Mouse (Mus musculus): ENCODE measurements around the gene Scube1. TPM values are rescaled to one million over a fixed set of nuclear protein-coding genes. Genes with fewer than 3 reads are reported as not detected.

The Scube1 gene
- total and polyA plus RNA-seq, 3 experiments: not detected

- H3K79me2 ChIP-seq (replicated peaks; ENCODE audit: control insufficient read depth, extremely low read depth, insufficient read depth, poor library complexity, severe bottlenecking): no peaks in the 10 kb centered on the region
- in situ Hi-C loops (cut with MboI; ENCODE audit: low pct_ligation_motif_present, low pct_unique_long_range_greater_than_20kb, low sequenced_read_pairs) (no loop called here), dilution Hi-C loops (cut with MboI; ENCODE audit: extremely low pct_ligation_motif_present, extremely low pct_unique_long_range_greater_than_20kb, low sequenced_read_pairs) (no loop called here)
- no peaks in the 10 kb centered on the region for H3K36me3 ChIP-seq (replicated peaks in 1 of 2; ENCODE audit: control insufficient read depth in 1 of 2, insufficient read depth in 1 of 2, low read length in 1 of 2)
- DNase-seq (ENCODE audit: extremely low read depth): no peak
- TF ChIP-seq MYC (IDR thresholded peaks at IDR 0.05; ENCODE audit: low read depth, low read length) (no peak), POLR2A (IDR thresholded peaks at IDR 0.05; ENCODE audit: low read depth, low read length) (no peak), MEF2A (IDR thresholded peaks at IDR 0.05; ENCODE audit: borderline replicate concordance, low read depth, low read length) (no peak), USF1 (IDR thresholded peaks at IDR 0.05; ENCODE audit: low read depth, low read length) (no peak), MAZ (IDR thresholded peaks at IDR 0.05; ENCODE audit: low read depth, low read length) (no peak), EP300 (IDR thresholded peaks at IDR 0.05; ENCODE audit: low read length) (no peak), TBP (conservative IDR thresholded peaks at IDR 0.05; ENCODE audit: low read depth, low read length) (no peak), MAX (IDR thresholded peaks at IDR 0.05; ENCODE audit: low read length) (no peak), CHD1 (IDR thresholded peaks at IDR 0.05; ENCODE audit: low read depth, low read length) (no peak), RCOR1 (conservative IDR thresholded peaks at IDR 0.05; ENCODE audit: low read depth, low read length) (no peak), ELF1 (IDR thresholded peaks at IDR 0.05; ENCODE audit: low read depth, low read length) (no peak), HCFC1 (IDR thresholded peaks at IDR 0.05; ENCODE audit: low read depth, low read length) (no peak), MAFK (IDR thresholded peaks at IDR 0.05; ENCODE audit: insufficient replicate concordance, low read length) (no peak)
- no peak overlapping the region for H3K4me2 ChIP-seq (ENCODE audit: insufficient read depth, low read depth, poor library complexity, severe bottlenecking)
- peaks cover 86% of the 10 kb centered on the region for H3K27me3 ChIP-seq (replicated peaks)
- no peak overlapping the region for H3K9ac ChIP-seq (ENCODE audit: insufficient read depth, low read depth)
- H3K4me1 ChIP-seq (ENCODE audit: control insufficient read depth in 1 of 2, insufficient read depth in 2 of 2): 0 out of 4 replicates have a peak, but pooled peaks cover 0 to under 1% of the 10 kb centered on the region in 2 experiments
- no peak overlapping the region for H3K4me3 ChIP-seq (replicated peaks in 1 of 3; ENCODE audit: low read depth in 2 of 3, low read length in 2 of 3, poor library complexity in 1 of 3)
- H3K9me3 ChIP-seq (replicated peaks; ENCODE audit: low read length): no peaks in the 10 kb centered on the region
- no peak overlapping the region for H3K27ac ChIP-seq (ENCODE audit: insufficient read depth, low read depth)
Measured at GRCm38 (mm10) chr15:83712361-83712760, 12.5 kb downstream of the Scube1 start.

- Histone ChIP-seq H3K9me3 (replicated peaks; ENCODE audit: low read length) (no peaks in the 10 kb centered on the region), H3K4me2 (ENCODE audit: insufficient read depth, low read depth, poor library complexity, severe bottlenecking) (no peak overlapping the region), H3K36me3 (replicated peaks in 1 of 2; ENCODE audit: control insufficient read depth in 1 of 2, insufficient read depth in 1 of 2, low read length in 1 of 2) (no peaks in the 10 kb centered on the region), H3K9ac (ENCODE audit: insufficient read depth, low read depth) (no peak overlapping the region), H3K27me3 (replicated peaks) (peaks cover 89% of the 10 kb centered on the region), H3K4me1 (ENCODE audit: control insufficient read depth in 1 of 2, insufficient read depth in 2 of 2) (0 out of 4 replicates have a peak, but pooled peaks cover 0 to 2% of the 10 kb centered on the region in 2 experiments), H3K27ac (ENCODE audit: insufficient read depth, low read depth) (no peak overlapping the region), H3K79me2 (replicated peaks; ENCODE audit: control insufficient read depth, extremely low read depth, insufficient read depth, poor library complexity, severe bottlenecking) (no peaks in the 10 kb centered on the region), H3K4me3 (replicated peaks in 1 of 3; ENCODE audit: low read depth in 2 of 3, low read length in 2 of 3, poor library complexity in 1 of 3) (no peak overlapping the region)
- dilution Hi-C loops (cut with MboI; ENCODE audit: extremely low pct_ligation_motif_present, extremely low pct_unique_long_range_greater_than_20kb, low sequenced_read_pairs): no loop called here
- in situ Hi-C loops (cut with MboI; ENCODE audit: low pct_ligation_motif_present, low pct_unique_long_range_greater_than_20kb, low sequenced_read_pairs): no loop called here
- TF ChIP-seq CHD2 (IDR thresholded peaks at IDR 0.05; ENCODE audit: low read length) (no peak), JUN (IDR thresholded peaks at IDR 0.05; ENCODE audit: insufficient read depth, low read depth, low read length) (no peak), BHLHE40 (IDR thresholded peaks at IDR 0.05; ENCODE audit: low read depth, low read length) (no peak), RAD21 (IDR thresholded peaks at IDR 0.05; ENCODE audit: low read depth, low read length) (no peak), PAX5 (IDR thresholded peaks at IDR 0.05; ENCODE audit: low read length) (no peak), ZNF384 (IDR thresholded peaks at IDR 0.05; ENCODE audit: low read depth, low read length) (no peak), NELFE (IDR thresholded peaks at IDR 0.05; ENCODE audit: low read depth, low read length) (no peak), MAX (IDR thresholded peaks at IDR 0.05; ENCODE audit: low read length) (no peak)
- no peak for DNase-seq (ENCODE audit: extremely low read depth)
Measured at GRCm38 (mm10) chr15:83709889-83710774, 14.7 kb downstream of the Scube1 start.

Data from CH12.LX (cell line).